Mouse (Mus musculus): Measurements from ENCODE around the gene Mboat2.

Gene Mboat2

GRCm38 (mm10) chr12:24863762-24864161 lies 33.1 kb downstream of the Mboat2 start:
- no peak for DNase-seq (ENCODE audit: low spot score)

- DNase-seq (ENCODE audit: low spot score): no peak
Observed at GRCm38 (mm10) chr12:24866645-24867044, 36.0 kb downstream of the Mboat2 start.

GRCm38 (mm10) chr12:24868694-24869093 lies 38.0 kb downstream of the Mboat2 start:
- DNase-seq (ENCODE audit: low spot score): no peak

- no peak for DNase-seq (ENCODE audit: low spot score)
Observed at GRCm38 (mm10) chr12:24869231-24869630, 38.6 kb downstream of the Mboat2 start.

GRCm38 (mm10) chr12:24870901-24871300 lies 40.2 kb downstream of the Mboat2 start:
- DNase-seq (ENCODE audit: low spot score): no peak

- DNase-seq (ENCODE audit: low spot score): no peak
Observed at GRCm38 (mm10) chr12:24872264-24872663, 41.6 kb downstream of the Mboat2 start.

GRCm38 (mm10) chr12:24872689-24873088 lies 42.0 kb downstream of the Mboat2 start:
- DNase-seq (ENCODE audit: low spot score): no peak

GRCm38 (mm10) chr12:24875908-24876307 lies 45.2 kb downstream of the Mboat2 start:
- DNase-seq (ENCODE audit: low spot score): no peak

GRCm38 (mm10) chr12:24877231-24877630 lies 46.6 kb downstream of the Mboat2 start:
- peak; percentile 41 for DNase-seq (ENCODE audit: low spot score)

GRCm38 (mm10) chr12:24878090-24878489 lies 47.4 kb downstream of the Mboat2 start:
- DNase-seq (ENCODE audit: low spot score): no peak

- no peak for DNase-seq (ENCODE audit: low spot score)
Observed at GRCm38 (mm10) chr12:24878735-24879362, 48.2 kb downstream of the Mboat2 start.

GRCm38 (mm10) chr12:24879613-24880029 lies 48.9 kb downstream of the Mboat2 start:
- DNase-seq (ENCODE audit: low spot score): no peak

GRCm38 (mm10) chr12:24883279-24883678 lies 52.6 kb downstream of the Mboat2 start:
- no peak for DNase-seq (ENCODE audit: low spot score)

GRCm38 (mm10) chr12:24886800-24887199 lies 56.1 kb downstream of the Mboat2 start:
- no peak for DNase-seq (ENCODE audit: low spot score)

- no peak for DNase-seq (ENCODE audit: low spot score)
Observed at GRCm38 (mm10) chr12:24889371-24890051, 58.8 kb downstream of the Mboat2 start.

- DNase-seq (ENCODE audit: low spot score): no peak
Observed at GRCm38 (mm10) chr12:24890158-24890557, 59.5 kb downstream of the Mboat2 start.

GRCm38 (mm10) chr12:24890684-24891459 lies 60.2 kb downstream of the Mboat2 start:
- no peak for DNase-seq (ENCODE audit: low spot score)

GRCm38 (mm10) chr12:24892536-24892935 lies 61.9 kb downstream of the Mboat2 start:
- DNase-seq (ENCODE audit: low spot score): no peak

GRCm38 (mm10) chr12:24893777-24894468 lies 63.2 kb downstream of the Mboat2 start:
- DNase-seq (ENCODE audit: low spot score): no peak

GRCm38 (mm10) chr12:24895352-24895751 lies 64.7 kb downstream of the Mboat2 start:
- DNase-seq (ENCODE audit: low spot score): no peak

- DNase-seq (ENCODE audit: low spot score): no peak
Observed at GRCm38 (mm10) chr12:24897354-24897753, 66.7 kb downstream of the Mboat2 start.

- DNase-seq (ENCODE audit: low spot score): no peak
Observed at GRCm38 (mm10) chr12:24898226-24898625, 67.5 kb downstream of the Mboat2 start.

Measured in urinary bladder, postnatal 25 days (tissue).